Mouse (Mus musculus) intestine, embryonic 16.5 days (tissue): ENCODE measurements around the gene Plxnd1. TPM values are rescaled to one million over a fixed set of nuclear protein-coding genes. Genes with fewer than 3 reads are reported as not detected.
A peak's percentile ranks its signal among the peaks of the same experiment; 100 is the strongest.

Experiments
- ATAC-seq: fragments of 200-750 bp; cut with Nextera tagmentation; 2 replicates; pipeline ENCODE4 v1.8.0; 2017; ENCODE audit warnings: moderate TSS enrichment, moderate library complexity
- H3K27ac ChIP-seq: fragments of 300-500 bp; sonication (generic); 2 replicates; pipeline ENCODE4 v1.5.1; 2014; ENCODE audit warnings: mild to moderate bottlenecking, low read length
- H3K27me3 ChIP-seq: fragments of 300-500 bp; sonication (generic); replicated peaks from 2 replicates; pipeline ENCODE4 v1.6.1; 2014; ENCODE audit warnings: low read length, control low read depth, mixed read lengths; ENCODE audit not compliant: control insufficient read depth, insufficient read depth
- H3K36me3 ChIP-seq: fragments of 300-500 bp; sonication (generic); 2 replicates; pipeline ENCODE4 v1.6.1; 2014; ENCODE audit warnings: low read length, control low read depth; ENCODE audit not compliant: control insufficient read depth, insufficient read depth
- H3K4me1 ChIP-seq: fragments of 300-500 bp; sonication (generic); 2 replicates; pipeline ENCODE4 v1.6.1; 2014; ENCODE audit warnings: low read length, control low read depth, mixed read lengths; ENCODE audit not compliant: control insufficient read depth, insufficient read depth
- H3K4me2 ChIP-seq: fragments of 300-500 bp; sonication (generic); 2 replicates; pipeline ENCODE4 v1.6.1; 2014; ENCODE audit warnings: low read depth, low read length, control low read depth
- H3K4me3 ChIP-seq: fragments of 300-500 bp; sonication (generic); 2 replicates; pipeline ENCODE4 v1.5.1; 2014; ENCODE audit warnings: mild to moderate bottlenecking, low read length
- H3K9ac ChIP-seq: fragments of 300-500 bp; sonication (generic); 2 replicates; pipeline ENCODE4 v1.6.1; 2014; ENCODE audit warnings: low read depth, low read length
- H3K9me3 ChIP-seq: fragments of 300-500 bp; sonication (generic); 2 replicates; pipeline ENCODE4 v1.6.1; 2016; ENCODE audit warnings: low read length, control low read depth; ENCODE audit not compliant: control insufficient read depth
- WGBS: fragments of 180-500 bp; shearing (Covaris S2); extraction: QIAGEN DNeasy Blood & Tissue Kit; methylation state at CpG from one replicate; pipeline ENCODE4 v1.1.7; 2014; 5-methylcytosine and 5-hydroxymethylcytosine counted together
- polyA plus RNA-seq: library from polyadenylated mRNA; unstranded; fragments of >200 nt; fragmentation: Nextera tagmentation; extraction: Ambion mirVana; gene quantifications from 2 replicates; pipeline ENCODE4 v1.2.1, GENCODE M21; 2015

Gene Plxnd1
- polyA plus RNA-seq, 1 experiment from 2014 or later: 19.3 TPM

DNA sequence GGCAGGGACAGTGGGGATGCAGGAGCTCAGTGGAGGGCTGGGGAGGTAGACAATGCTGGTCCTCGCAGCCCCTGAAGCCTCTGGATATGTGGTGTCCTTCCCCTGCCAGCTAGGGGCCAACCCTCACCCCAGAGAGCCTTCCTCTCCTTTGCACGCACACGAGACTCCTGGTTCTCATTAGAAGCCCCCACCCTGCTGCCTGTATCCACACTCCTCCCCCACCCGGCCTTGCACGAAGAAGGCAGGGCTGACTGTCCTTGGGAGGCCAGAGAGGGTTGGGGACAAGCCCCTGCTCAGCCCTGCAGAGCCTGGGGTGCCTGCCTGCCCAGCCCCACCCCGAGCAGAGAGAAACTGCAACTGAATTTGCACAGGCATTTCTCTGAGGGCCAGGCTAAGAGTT, 37.1 kb downstream of the Plxnd1 start:
- no peak overlapping the region for H3K4me3 ChIP-seq
- H3K4me2 ChIP-seq: no peak overlapping the region
- H3K9me3 ChIP-seq: no peaks in the 10 kb centered on the region
- H3K27ac ChIP-seq: no peak overlapping the region
- H3K9ac ChIP-seq: peak overlapping the region; percentile 38; the same call in 1 of the 2 replicates
- H3K36me3 ChIP-seq: no peaks in the 10 kb centered on the region
- no peaks in the 10 kb centered on the region for H3K27me3 ChIP-seq
- no peak for ATAC-seq
- peaks cover 33% of the 10 kb centered on the region for H3K4me1 ChIP-seq
- WGBS: 54% methylated on average over 6 of the region's 6 CpGs

DNA sequence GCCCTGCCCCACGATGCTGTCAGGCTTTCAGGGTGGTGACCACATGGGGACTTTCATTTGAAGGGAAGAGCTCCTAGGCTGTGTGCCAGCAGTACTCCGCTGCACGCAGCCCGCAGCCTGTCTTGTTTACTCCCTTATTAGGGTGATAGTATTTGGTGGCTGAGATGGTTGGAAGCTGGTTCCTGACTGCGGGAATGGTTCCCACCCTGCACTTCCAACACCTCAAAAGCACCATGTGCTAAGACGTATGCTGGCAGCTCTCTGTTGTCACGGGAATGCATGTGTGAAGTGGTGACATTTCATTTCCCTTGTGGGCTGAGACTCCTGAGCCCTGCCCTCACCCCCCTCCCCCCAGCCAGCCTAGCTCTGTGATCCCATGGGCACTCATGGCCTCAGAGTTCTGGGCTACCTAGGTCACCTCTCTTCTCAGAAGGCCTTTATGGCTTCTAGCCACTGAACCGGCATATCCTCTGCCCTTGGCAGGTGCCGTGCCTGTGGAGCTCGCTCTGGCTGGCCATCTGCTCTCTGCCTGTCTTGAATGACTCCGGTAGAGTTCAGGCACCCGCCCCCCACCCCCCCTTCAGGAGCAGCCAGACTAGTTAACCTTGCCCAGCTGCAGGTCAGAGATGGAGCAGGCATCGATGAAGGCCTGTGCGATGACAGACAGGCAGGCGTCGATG, 37.7 kb downstream of the Plxnd1 start:
- H3K27me3 ChIP-seq: no peaks in the 10 kb centered on the region
- 41% methylated on average over 16 of the region's 16 CpGs for WGBS
- H3K27ac ChIP-seq: peak overlapping the region; percentile 71
- H3K36me3 ChIP-seq: no peaks in the 10 kb centered on the region
- peaks cover 33% of the 10 kb centered on the region for H3K4me1 ChIP-seq
- peak; percentile 77 for ATAC-seq
- H3K4me2 ChIP-seq: no peak overlapping the region
- H3K9ac ChIP-seq: no peak overlapping the region; the same call in 1 of the 2 replicates
- H3K9me3 ChIP-seq: no peaks in the 10 kb centered on the region
- H3K4me3 ChIP-seq: no peak overlapping the region

DNA sequence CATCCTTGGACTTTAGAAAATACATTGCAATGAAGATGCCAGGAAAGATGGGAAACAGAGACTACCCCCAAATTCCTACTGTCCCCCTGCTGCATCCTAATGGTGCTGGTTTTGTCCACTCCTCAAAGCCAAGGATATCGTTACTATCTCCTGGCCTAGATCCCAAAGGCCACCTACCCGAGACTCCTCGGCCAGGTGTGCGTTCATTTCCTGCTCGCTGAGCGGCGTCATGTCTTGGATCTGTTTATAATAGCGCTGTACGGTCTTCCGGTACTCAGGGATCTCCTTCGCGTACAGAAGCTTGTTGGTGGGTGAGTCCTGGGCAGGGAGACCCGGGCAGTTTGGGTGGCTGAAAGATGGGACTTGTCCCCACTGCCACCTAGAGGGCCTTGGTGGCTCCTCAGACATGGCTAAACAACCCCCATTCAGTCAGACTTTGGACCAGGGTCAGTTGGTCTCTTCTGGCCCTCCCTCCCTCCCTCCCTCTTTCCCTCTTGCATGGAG, 38.3 kb downstream of the Plxnd1 start:
- ATAC-seq: no peak
- Histone ChIP-seq H3K4me2 (no peak overlapping the region), H3K4me1 (peaks cover 33% of the 10 kb centered on the region), H3K36me3 (no peaks in the 10 kb centered on the region), H3K9ac (no peak overlapping the region), H3K27me3 (no peaks in the 10 kb centered on the region), H3K27ac (peak overlapping the region; percentile 71), H3K9me3 (peaks cover 4% of the 10 kb centered on the region; the same call in 1 of the 2 replicates), H3K4me3 (no peak overlapping the region)
- 59% methylated on average over 13 of the region's 13 CpGs for WGBS

- 0 out of 2 replicates have a peak overlapping the region, but pooled peaks have one; percentile 71 for H3K27ac ChIP-seq
- no peak overlapping the region for H3K4me3 ChIP-seq
- H3K4me2 ChIP-seq: no peak overlapping the region
- no peaks in the 10 kb centered on the region for H3K36me3 ChIP-seq
- H3K27me3 ChIP-seq: no peaks in the 10 kb centered on the region
- WGBS: 89% methylated on average over 11 of the region's 11 CpGs
- H3K9me3 ChIP-seq: peaks cover 6% of the 10 kb centered on the region; the same call in 1 of the 2 replicates
- H3K4me1 ChIP-seq: peaks cover 33% of the 10 kb centered on the region
- no peak for ATAC-seq
- no peak overlapping the region for H3K9ac ChIP-seq
Measured at GRCm38 (mm10) chr6:115955664-115956063, 39.1 kb downstream of the Plxnd1 start.

GRCm38 (mm10) chr6:115955169-115955568, 39.6 kb downstream of the Plxnd1 start:
- ATAC-seq: no peak
- H3K27me3 ChIP-seq: no peaks in the 10 kb centered on the region
- no peak overlapping the region for H3K4me3 ChIP-seq
- H3K27ac ChIP-seq: peak overlapping the region; percentile 36; the same call in 1 of the 2 replicates
- no peak overlapping the region for H3K4me2 ChIP-seq
- WGBS: 90% methylated on average over 4 of the region's 4 CpGs
- H3K9ac ChIP-seq: no peak overlapping the region
- H3K36me3 ChIP-seq: no peaks in the 10 kb centered on the region
- H3K9me3 ChIP-seq: peaks cover 6% of the 10 kb centered on the region; the same call in 1 of the 2 replicates
- H3K4me1 ChIP-seq: peaks cover 33% of the 10 kb centered on the region

GRCm38 (mm10) chr6:115954506-115955074, 40.2 kb downstream of the Plxnd1 start:
- H3K27me3 ChIP-seq: no peaks in the 10 kb centered on the region
- peaks cover 31% of the 10 kb centered on the region for H3K4me1 ChIP-seq
- H3K36me3 ChIP-seq: no peaks in the 10 kb centered on the region
- H3K4me3 ChIP-seq: no peak overlapping the region
- H3K27ac ChIP-seq: no peak overlapping the region
- peaks cover 6% of the 10 kb centered on the region; the same call in 1 of the 2 replicates for H3K9me3 ChIP-seq
- no peak for ATAC-seq
- WGBS: 76% methylated on average over 9 of the region's 9 CpGs
- no peak overlapping the region for H3K9ac ChIP-seq
- H3K4me2 ChIP-seq: no peak overlapping the region

GRCm38 (mm10) chr6:115946389-115946788, 48.4 kb downstream of the Plxnd1 start:
- H3K4me1 ChIP-seq: peaks cover 6% of the 10 kb centered on the region; the same call in 1 of the 2 replicates
- ATAC-seq: no peak
- no peak overlapping the region for H3K4me2 ChIP-seq
- no peak overlapping the region for H3K4me3 ChIP-seq
- no peaks in the 10 kb centered on the region for H3K36me3 ChIP-seq
- H3K9me3 ChIP-seq: peaks cover 2% of the 10 kb centered on the region; the same call in 1 of the 2 replicates
- 0 out of 2 replicates have a peak overlapping the region, but pooled peaks have one; percentile 8 for H3K27ac ChIP-seq
- 40% methylated on average over 6 of the region's 6 CpGs for WGBS
- no peak overlapping the region for H3K9ac ChIP-seq
- H3K27me3 ChIP-seq: no peaks in the 10 kb centered on the region

DNA sequence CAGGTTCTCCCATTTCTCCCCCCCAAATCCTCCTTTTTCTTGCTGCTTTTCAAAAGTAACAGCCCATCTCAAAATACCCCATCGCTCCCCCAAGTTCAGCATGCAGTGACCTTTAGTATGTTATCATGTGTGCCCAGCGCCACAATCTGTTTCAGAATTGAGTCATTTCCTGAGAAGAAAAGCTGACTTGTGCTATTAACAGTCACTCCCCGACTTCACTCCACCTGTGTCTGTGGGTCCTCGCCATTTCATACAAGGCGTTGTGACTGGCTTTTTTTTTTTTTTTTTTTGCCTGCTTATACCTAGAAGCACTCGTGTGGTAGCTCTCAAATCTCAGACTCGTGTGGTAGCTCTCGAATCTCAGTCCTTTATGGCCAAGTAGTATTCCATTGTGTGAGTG, 49.2 kb downstream of the Plxnd1 start:
- Histone ChIP-seq H3K4me2 (no peak overlapping the region), H3K9me3 (no peaks in the 10 kb centered on the region), H3K4me1 (peaks cover 12% of the 10 kb centered on the region; the same call in 1 of the 2 replicates), H3K36me3 (no peaks in the 10 kb centered on the region), H3K27me3 (no peaks in the 10 kb centered on the region), H3K4me3 (no peak overlapping the region), H3K9ac (no peak overlapping the region), H3K27ac (no peak overlapping the region)
- ATAC-seq: no peak
- WGBS: 81% methylated on average over 8 of the region's 8 CpGs

GRCm38 (mm10) chr6:115944638-115945037, 50.2 kb downstream of the Plxnd1 start, which contains the start of gene H1foo:
H1foo (plus strand) TSS chr6:115944938.
- Histone ChIP-seq H3K27ac (no peak within 1 kb of the TSS), H3K36me3 (no peaks in the 10 kb centered on the region), H3K4me2 (no peak within 1 kb of the TSS), H3K9me3 (no peaks in the 10 kb centered on the region), H3K4me3 (no peak within 1 kb of the TSS), H3K4me1 (peaks cover 12% of the 10 kb centered on the region; the same call in 1 of the 2 replicates), H3K27me3 (no peaks in the 10 kb centered on the region), H3K9ac (no peak within 1 kb of the TSS)
- ATAC-seq: no peak
- 81% methylated on average over 5 of the region's 5 CpGs for WGBS
